Mouse (Mus musculus): ENCODE results near the gene Hspa8. TPM values are rescaled to one million over a fixed set of nuclear protein-coding genes. Genes with fewer than 3 reads are reported as not detected.
"Not testable (repeated sequence)": the region's sequence is repeated elsewhere in the genome, so short reads cannot be mapped to it uniquely, and the experiment has no call there.

The Hspa8 gene
- total RNA-seq (2021), result 1,000 to 10,000 TPM; 1,168 to 1,187 TPM

GRCm38 (mm10) chr9:40800675-40801612 lies at the start of gene Hspa8:
Gene Hspa8 (plus strand): TSS chr9:40800984.
- DNase-seq, result peak; percentile 100

- DNase-seq, result peak; percentile 13
Observed at GRCm38 (mm10) chr9:40751749-40752148, 49.0 kb upstream of the Hspa8 start.

GRCm38 (mm10) chr9:40756401-40756800 lies 44.4 kb upstream of the Hspa8 start:
- DNase-seq, result peak; percentile 68

GRCm38 (mm10) chr9:40757105-40757626 lies 43.6 kb upstream of the Hspa8 start:
- peak; percentile 62 for DNase-seq

- peak; percentile 84 for DNase-seq
Observed at GRCm38 (mm10) chr9:40757685-40758270, 43.0 kb upstream of the Hspa8 start.

- DNase-seq, result no peak
Observed at GRCm38 (mm10) chr9:40762354-40762753, 38.4 kb upstream of the Hspa8 start.

- DNase-seq, result no peak
Observed at GRCm38 (mm10) chr9:40764887-40765580, 35.8 kb upstream of the Hspa8 start.

- peak; percentile 45 for DNase-seq
Observed at GRCm38 (mm10) chr9:40765581-40765940, 35.2 kb upstream of the Hspa8 start.

- DNase-seq, result no peak
Observed at GRCm38 (mm10) chr9:40766058-40766605, 34.7 kb upstream of the Hspa8 start.

- DNase-seq, result no peak
Observed at GRCm38 (mm10) chr9:40767946-40768345, 32.8 kb upstream of the Hspa8 start.

GRCm38 (mm10) chr9:40772246-40772645 lies 28.5 kb upstream of the Hspa8 start:
- DNase-seq, result peak; percentile 27

- DNase-seq, result not testable (repeated sequence)
Observed at GRCm38 (mm10) chr9:40773142-40773541, 27.6 kb upstream of the Hspa8 start.

GRCm38 (mm10) chr9:40773869-40774268 lies 26.9 kb upstream of the Hspa8 start:
- DNase-seq, result no peak

GRCm38 (mm10) chr9:40776044-40776443 lies 24.7 kb upstream of the Hspa8 start:
- no peak for DNase-seq

GRCm38 (mm10) chr9:40776459-40777248 lies 24.1 kb upstream of the Hspa8 start:
- peak; percentile 61 for DNase-seq

- DNase-seq, result no peak
Observed at GRCm38 (mm10) chr9:40780111-40780510, 20.7 kb upstream of the Hspa8 start.

GRCm38 (mm10) chr9:40780892-40781725 lies 19.7 kb upstream of the Hspa8 start:
- peak; percentile 26 for DNase-seq

GRCm38 (mm10) chr9:40781726-40782581 lies 18.8 kb upstream of the Hspa8 start:
- DNase-seq, result peak; percentile 71

GRCm38 (mm10) chr9:40783641-40784373 lies 17.0 kb upstream of the Hspa8 start:
- peak; percentile 62 for DNase-seq
